Mouse (Mus musculus): ENCODE data around the gene Wdr77. TPM values are rescaled to one million over a fixed set of nuclear protein-coding genes. Genes with fewer than 3 reads are reported as not detected.
"Not testable (repeated sequence)": the region's sequence is repeated elsewhere in the genome, so short reads cannot be mapped to it uniquely, and the experiment has no call there.

Gene Wdr77
- total RNA-seq (2021), result 10 to 100 TPM; 30.2 to 38.2 TPM
- long read RNA-seq, experiment 1, transcript Wdr77-201 (10 exons, 3,682 nt), result major isoform, 53 of 56 reads
- long read RNA-seq, experiment 1, partial matches to known transcripts, result 1 of 56 reads
- long read RNA-seq, experiment 1, other reads (novel, unspliced or antisense), result 2 of 56 reads
- long read RNA-seq, experiment 2, transcript Wdr77-201 (10 exons, 3,682 nt), result major isoform, 46 of 57 reads
- long read RNA-seq, experiment 2, partial matches to known transcripts, result 1 of 57 reads
- long read RNA-seq, experiment 2, other reads (novel, unspliced or antisense), result 10 of 57 reads

DNA sequence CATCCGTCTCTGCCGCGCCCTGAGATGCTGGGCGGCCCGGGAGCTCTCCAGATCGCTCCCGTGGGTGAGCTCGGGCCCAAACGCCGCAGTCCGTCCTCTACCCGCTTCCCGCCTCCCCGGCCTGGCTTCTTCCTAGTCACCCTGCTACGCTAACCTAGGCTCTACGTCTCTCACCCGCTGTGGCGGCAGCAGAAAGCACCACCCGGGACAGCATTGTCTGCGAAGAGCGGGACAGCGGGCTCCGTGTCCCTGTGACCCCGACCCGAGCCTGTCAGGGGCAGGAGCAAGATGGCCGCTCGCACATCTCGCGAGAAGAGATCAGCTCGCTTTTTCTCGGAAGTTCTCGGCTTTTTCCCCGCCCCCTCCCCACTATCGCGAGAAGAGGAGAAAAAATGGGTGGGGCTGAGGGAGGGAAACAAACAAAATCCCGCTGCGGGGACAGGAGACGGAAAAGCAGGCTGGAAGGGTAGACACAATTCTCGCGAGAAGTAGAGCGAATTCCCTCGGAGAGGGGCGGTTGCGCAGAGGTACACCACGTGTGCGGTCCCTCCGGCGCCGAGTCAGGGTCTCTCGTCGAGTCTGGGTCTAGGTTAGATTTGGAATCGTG is at the start of gene Wdr77:
TSS of gene Wdr77 (plus strand) at position 396 of the 607 bp plus-strand sequence.
- intact Hi-C loops (cut with DNase I; ENCODE audit: low total_unique reads), result no loop called here
- DNase-seq, result peak; percentile 94

DNA sequence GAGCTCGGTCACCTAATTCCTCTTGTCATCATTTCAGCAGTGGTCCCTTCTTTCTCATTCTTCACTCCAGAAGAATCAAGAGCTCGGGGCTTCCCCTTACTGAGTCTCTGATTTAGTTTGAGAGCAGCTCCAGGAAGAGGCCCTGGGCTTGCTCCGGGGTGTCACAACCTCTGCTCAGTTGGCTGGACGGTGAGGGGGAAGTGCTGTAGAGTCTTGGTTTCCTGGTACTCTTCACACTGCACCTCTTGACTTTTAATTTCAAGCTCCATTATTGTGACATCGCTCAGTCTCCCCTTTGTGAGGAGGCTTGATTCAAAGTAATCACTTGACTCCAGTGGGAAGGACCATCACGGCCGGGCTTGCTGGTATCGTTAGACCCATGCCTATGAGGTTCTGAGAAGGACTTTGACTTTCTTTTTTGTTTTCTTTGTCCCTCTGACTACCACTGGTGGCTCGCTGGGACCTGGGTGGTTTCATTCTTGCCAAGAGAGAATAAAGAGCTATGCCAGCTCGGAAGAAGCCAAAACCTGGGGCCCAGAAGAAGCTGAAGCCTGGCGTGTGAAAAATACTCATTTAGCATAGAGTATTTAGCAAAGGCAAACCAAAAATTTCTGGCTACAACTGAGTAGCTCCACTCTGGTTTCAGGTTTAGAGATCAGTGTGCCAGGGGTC is 48.5 kb upstream of the Wdr77 start:
- intact Hi-C loops (cut with DNase I; ENCODE audit: low total_unique reads), result no loop called here
- DNase-seq, result no peak

DNA sequence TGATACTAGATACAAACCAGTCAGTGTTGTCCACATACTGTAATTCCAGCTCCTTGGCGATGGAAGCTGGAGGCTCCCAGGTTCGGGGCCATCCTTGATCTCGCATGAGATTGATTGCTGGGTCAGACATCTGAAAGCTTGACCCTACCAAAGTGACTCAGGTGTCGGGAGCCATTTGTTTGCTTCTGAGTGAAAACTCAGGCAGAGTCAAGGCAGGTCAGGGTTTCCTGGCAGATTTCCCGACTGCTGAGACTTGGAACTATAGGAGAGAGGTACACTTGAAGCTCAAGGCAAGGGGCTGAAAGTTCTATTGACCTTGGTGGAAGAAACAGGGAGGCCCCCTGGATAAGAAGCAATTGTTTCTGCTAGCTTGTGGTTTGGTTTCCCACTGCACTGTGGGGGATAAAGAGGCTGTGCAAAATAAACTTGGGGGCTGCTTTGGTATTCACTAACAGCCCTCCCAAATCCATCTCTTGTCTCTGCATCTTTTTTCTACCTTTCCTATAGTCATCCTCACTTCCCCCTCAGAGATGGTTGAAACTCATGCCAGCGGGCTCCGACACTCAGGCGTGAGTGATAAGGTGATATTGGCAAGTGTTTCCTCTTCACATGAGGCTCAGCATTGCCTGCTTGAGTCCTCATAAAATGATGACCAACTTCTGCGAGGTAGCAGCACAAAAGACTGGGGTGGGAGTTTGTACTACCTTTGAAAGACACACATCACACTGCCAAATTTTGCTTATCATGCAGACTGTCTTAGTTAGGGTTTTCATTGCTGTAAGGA is 46.9 kb upstream of the Wdr77 start:
- no peak for DNase-seq
- intact Hi-C loops (cut with DNase I; ENCODE audit: low total_unique reads), result no loop called here

DNA sequence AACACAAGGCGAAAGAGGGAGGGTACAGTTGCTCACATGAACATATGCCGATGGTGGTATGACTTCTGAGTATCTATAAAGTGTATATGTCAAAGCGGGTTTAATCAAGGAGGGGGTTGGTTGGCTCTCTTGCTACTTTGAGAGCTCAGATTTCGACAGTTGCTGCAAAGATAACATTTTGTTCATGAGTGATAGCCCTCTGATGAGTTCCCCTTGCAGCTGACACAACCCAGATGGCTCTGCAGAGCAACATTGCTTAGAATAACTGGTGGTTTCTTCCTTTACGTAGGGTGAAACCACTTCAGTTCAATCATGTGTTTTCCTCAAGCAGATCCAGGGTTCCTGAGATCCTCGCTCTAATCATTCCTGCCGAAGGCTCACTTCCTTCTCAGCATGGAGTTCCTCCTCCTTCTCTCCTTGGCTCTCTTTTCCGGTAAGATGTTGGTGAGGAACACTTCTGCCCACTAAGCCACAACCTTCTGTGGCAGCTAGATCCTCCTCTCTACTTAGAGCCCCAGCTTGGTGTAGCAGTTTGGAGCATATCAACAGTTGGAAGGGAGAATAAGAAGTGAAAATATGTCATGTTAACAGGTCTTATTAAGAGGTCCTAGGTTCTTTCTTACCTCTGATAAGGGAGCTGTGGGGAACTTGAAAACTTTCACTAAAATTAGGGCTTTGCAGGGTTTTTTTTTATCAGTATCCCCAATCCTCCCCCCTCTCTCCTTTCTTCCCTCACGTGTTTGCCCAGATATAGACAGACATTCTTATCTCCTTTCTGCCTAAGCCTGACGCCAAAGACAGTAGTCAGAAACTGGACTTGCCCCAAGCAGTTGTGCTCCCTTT is 45.1 kb upstream of the Wdr77 start:
- intact Hi-C loops (cut with DNase I; ENCODE audit: low total_unique reads), result no loop called here
- no peak for DNase-seq

DNA sequence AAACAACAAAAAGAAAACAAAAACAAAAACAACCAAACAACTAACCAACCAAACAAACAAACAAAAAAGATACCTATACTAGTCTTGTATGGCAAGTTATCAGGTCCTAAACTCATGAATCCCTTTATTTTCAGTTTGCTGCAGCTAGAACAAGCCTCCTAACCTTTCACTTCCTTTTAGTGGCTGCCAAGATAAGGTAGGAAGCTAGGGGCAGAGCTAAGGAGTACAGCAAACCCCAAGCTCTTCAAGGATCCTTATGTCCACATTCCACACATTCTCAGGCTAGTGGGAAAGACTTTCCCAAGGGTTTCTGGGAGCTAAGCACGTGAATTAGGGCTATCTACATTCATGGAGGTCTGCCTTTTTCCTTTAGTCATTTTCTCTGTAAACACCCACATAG is 43.9 kb upstream of the Wdr77 start:
- DNase-seq, result no peak
- intact Hi-C loops (cut with DNase I; ENCODE audit: low total_unique reads), result no loop called here

DNA sequence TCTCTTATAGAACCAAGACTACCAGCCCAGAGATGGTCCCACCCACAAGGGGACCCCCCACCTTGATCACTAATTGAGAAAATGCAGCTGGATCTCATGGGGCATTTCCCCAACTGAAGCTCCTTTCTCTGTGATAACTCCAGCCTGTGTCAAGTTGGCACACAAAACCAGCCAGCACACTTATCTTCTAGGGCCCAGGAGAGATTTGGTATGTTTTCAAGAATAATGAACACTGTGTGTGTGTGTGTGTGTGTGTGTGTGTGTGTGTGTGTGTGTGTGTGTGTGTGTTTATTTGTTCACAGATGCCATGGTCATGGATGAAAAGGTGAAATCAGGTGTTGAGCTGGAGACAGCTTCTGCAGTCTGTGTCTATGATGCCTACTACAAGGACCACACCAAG is 42.7 kb upstream of the Wdr77 start:
- DNase-seq; intact Hi-C loops (cut with DNase I; ENCODE audit: low total_unique reads): not testable (repeated sequence)

DNA sequence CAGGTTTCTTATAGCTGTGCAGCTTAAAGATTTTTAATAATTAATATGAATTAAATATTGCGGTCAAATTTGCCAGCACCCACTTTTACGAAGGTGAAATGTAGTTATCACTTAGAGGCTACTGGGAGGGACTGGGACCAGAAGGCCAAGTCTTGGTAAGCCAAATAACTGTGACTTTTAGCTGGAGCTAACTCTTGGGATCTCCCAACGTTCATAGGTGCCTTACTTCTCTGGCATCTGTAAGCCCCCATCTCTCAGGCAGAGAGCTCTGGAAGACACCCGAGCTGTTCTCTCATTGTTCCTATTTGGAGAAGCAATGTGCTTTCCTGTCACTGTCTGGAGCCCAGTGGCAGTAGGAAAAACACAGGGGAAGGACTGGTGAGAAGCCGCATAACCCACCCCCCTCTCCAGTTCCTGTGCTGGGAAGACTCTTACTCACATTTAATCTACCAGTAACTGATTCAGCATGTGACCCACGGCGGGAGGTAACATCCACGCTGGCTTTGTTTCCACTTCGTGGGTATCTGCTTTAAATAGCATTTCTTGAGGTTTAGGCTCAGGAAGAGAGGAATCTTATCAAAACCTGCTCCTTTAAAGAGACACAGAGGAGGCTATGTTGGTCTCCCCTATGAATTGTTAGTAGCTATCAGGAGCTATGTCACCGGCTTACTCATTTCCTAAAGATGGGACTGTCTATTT is 41.4 kb upstream of the Wdr77 start:
- intact Hi-C loops (cut with DNase I; ENCODE audit: low total_unique reads), result no loop called here
- no peak for DNase-seq

DNA sequence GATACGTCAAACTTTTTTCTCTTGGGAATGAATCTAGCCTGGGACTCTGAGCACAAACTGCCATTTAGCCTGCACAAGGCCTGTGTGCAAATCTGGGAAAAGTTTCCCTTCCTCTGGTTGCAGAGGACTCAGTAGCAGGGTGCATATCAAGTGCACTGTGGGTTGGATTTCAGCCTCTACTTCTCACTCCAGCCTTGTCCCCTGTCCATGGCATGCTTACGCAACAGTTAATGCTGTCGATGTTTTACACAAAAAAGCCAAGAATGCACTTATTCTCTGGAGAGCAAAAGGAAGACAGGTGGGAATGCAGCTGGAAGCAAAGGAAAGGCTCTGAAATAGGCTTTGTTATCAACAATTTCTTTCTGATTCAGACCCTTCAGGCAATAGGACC is 40.8 kb upstream of the Wdr77 start:
- intact Hi-C loops (cut with DNase I; ENCODE audit: low total_unique reads), result no loop called here

DNA sequence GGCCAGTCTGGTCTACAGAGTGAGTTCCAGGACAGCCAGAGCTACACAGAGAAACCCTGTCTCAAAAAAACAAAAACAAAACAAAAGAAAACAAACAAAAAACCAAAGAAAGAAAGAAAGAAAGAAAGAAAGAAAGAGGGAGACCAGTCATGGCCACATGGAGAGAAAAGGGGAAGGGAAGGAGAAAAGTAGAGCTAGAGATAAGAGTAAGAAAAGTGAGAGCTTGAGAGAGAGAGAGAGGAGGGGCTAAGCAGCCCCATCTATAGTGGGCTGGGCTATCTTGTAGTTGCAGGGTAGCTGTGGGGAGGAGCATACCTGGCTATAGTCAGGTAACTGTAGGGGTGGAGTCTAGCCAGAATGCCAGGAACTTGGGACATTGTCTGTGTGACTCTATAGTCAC is 38.4 kb upstream of the Wdr77 start:
- DNase-seq; intact Hi-C loops (cut with DNase I; ENCODE audit: low total_unique reads): not testable (repeated sequence)

More for the DNA sequence above, 40.8 kb upstream of the Wdr77 start:
- no peak for DNase-seq

DNA sequence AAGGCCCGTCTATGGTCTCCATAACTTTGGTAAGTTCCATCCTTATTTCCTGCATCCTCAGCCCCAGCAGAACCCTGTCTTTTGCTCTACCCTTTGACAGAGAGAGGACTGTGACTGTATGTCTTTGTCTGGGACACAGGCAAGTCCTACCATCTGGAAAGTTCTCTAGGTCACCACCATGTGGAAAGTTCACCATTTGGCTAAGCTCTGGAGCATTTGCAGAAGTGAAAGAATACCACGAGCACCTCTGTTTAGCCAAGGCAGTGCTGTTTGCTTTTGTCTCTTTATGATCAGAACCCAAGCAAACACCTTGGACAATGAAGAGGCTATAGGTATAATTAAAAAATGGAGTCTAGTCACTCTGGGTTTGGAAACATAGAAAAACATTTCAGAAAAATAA is 37.2 kb upstream of the Wdr77 start:
- no peak for DNase-seq
- intact Hi-C loops (cut with DNase I; ENCODE audit: low total_unique reads), result no loop called here

DNA sequence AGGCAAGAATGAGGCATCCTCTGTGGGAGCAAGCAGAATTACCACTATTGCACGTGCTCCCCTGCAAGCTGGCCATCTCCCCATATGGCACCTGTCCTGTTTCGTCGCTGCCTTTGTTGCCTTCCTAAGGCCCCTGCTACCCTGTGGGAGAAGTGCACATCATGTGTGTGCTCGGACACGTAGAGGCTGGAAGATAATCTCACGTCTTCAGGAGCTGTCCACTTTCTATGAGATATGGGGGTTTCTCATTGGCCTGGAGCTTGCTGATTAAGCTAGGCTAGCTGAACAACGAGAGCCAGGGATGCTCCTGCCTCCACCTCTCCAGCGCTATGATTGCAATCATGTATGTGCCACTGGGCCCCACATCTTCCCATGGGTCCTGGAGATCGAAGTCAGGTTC is 34.6 kb upstream of the Wdr77 start:
- intact Hi-C loops (cut with DNase I; ENCODE audit: low total_unique reads), result no loop called here
- DNase-seq, result no peak

DNA sequence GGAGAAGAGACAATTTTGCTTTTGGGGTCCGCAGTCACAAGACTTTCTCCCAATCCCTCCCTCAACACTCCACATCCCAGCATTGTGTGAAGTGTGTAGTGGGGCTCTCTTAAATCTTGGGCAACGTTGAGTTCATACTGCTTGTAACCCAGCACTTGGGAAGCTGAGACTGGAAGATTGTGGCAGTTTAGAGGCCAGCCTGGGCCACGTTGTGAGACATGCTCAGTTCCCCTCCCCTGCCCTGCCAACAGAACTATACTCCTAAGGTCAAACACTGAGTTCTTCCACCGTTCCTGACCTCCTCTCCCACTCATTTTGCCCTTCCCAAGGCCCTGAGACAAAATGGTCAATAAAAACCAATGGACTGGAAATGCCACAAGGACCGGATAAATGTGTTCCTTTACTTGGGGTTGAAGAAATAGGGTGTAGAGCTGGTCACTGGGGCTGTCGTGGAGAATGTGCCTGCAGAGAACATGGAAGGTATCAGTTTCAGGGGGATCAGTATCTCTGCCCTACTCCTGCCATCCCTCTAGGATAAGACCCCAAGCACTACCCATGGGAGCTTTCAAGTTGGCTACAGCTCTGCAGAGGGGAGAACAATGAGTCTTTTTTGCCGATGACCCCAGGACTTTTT is 31.5 kb upstream of the Wdr77 start:
- intact Hi-C loops (cut with DNase I; ENCODE audit: low total_unique reads), result no loop called here
- DNase-seq, result no peak

DNA sequence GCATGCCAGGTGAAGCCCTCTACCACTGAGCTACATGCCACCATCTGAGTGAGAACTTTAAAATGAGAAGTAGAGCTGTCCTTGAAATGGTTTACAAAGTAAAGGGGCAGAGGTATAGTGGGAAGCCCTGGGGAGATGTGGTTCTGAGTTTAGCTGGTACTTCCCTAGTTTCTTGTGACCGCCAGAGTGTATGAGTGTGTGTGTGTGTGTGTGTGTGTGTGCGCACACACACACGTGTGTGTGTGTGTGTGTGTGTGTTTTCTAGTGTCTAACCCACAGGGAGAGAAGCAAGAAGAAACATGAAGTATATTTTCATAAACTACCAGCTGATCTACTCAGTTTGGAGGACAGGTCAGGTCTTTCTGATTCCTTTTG is 31.0 kb upstream of the Wdr77 start:
- DNase-seq, result no peak
- intact Hi-C loops (cut with DNase I; ENCODE audit: low total_unique reads), result no loop called here

DNA sequence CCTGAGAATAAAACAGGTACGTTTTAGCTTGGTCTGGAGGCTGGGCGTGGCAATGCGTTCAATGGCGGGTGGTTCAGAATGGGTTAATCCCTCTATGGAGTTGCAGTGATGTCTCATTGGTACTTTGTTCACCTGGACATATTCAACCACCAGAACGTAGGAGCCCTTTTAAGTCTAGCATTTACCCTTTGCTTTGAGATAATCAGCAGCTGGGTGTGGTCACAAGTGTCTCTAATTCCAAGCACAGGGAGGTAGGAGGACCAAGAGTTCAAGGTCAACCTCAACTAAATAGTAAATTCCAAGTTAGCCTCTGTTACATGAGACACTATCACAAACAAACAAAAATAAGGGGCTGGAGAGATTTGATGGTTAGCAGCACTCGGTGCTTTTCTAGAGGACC is 30.4 kb upstream of the Wdr77 start:
- intact Hi-C loops (cut with DNase I; ENCODE audit: low total_unique reads), result no loop called here
- no peak for DNase-seq

DNA sequence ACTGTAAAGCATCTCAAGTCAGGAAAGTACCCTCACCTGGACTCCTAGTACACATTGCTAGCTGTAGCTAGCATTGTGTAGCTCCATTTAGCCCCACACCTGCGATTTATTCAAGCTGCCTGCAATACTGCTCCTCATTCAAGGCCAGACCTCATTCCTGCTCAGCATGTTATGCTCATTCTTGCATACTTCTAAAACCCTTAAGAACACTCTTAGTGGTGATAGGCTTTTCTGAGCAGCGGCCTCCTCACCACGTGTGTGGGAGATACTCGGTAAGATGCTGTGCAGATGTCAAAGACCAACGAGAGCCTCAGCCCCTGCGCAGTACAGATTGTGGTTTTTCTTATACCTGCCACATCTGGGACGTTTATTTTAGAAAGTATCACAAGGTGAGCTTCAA is 29.3 kb upstream of the Wdr77 start:
- intact Hi-C loops (cut with DNase I; ENCODE audit: low total_unique reads), result no loop called here
- DNase-seq, result no peak

DNA sequence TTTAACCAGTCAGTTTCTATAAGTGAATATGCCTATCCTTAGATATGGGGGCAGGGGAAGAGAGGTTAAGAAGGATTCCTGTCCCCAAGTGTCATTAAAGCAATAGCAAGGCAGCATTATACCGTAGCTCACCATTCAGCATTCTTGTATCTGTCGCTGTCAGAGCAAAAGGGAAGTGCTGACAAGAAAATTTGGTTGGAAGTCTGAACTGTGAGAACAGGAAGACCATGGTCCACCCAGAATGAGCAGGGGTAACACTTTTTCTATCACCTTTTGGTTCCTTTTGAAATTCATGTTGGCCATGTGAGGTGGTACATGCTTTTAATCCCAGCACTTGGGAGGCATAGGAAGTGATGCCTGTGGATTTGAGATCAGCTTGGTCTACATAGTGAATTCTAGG is 28.1 kb upstream of the Wdr77 start:
- DNase-seq, result no peak
- intact Hi-C loops (cut with DNase I; ENCODE audit: low total_unique reads), result no loop called here

DNA sequence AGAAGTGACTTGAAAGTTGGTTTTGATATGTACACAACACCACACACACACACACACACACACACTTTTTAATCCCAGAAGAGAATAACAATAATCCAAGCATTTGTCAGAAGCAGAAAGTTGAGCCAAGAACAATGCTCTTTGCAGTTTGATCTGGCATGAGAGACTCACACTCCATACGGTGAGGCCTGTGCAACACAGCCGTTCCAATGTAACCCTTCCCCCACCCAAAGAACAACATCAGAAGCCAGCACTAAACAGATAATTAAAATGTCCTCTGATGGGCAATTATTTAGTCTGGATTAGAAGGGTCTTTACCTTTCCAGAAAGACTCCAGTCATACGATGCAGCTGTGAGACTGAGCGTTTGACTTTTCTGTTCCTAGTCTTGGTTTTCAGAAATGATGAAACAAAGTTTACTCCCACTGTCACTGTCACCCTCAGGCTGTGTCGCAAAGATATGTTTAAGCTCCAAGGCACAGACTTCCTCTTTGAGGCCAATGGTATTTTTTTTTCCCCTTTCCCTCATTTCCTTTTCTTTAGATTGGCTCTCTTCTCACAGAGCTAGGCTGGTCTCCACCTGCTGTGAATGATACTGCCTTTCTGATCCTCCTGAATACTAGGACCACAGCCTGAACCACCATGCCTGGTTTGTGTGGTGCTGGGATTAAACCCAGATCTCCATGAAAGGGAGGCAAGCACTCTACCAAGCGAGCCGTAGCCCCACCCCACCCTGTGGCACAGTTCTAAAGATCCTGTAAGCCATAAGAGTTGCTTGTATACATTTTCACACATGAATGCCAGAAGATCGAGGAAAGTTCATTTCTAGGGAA is 26.7 kb upstream of the Wdr77 start, which contains the start of gene I830077J02Rik:
TSS of gene I830077J02Rik (minus strand) at position 425 of the 832 bp plus-strand sequence.
- intact Hi-C loops (cut with DNase I; ENCODE audit: low total_unique reads), result no loop called here
- no peak for DNase-seq
